Mouse (Mus musculus) frontal cortex, adult 2 months (tissue): ENCODE measurements around the gene Gm6583. TPM values are rescaled to one million over a fixed set of nuclear protein-coding genes. Genes with fewer than 3 reads are reported as not detected.
"Not testable (repeated sequence)": the region's sequence is repeated elsewhere in the genome, so short reads cannot be mapped to it uniquely, and the experiment has no call there.

Experiments used
- DNase-seq, 2 experiments: peaks; one replicate each; pipeline ENCODE4 v3.0.0; 2022; ENCODE audit warnings: low spot score in 1 of 2; ENCODE audit errors: extremely low spot score in 1 of 2
- polyA plus RNA-seq: library from polyadenylated mRNA; depleted of rRNA; stranded (reverse); fragments of >200 nt; gene quantifications from 2 replicates; pipeline ENCODE4 v1.2.3, GENCODE M21; 2012; rRNA removed

Gm6583 gene
- polyA plus RNA-seq, 1 experiment, result not detected

GRCm38 (mm10) chr5:112326446-112327009, 29.3 kb downstream of the Gm6583 start:
- DNase-seq, result no peak

DNA sequence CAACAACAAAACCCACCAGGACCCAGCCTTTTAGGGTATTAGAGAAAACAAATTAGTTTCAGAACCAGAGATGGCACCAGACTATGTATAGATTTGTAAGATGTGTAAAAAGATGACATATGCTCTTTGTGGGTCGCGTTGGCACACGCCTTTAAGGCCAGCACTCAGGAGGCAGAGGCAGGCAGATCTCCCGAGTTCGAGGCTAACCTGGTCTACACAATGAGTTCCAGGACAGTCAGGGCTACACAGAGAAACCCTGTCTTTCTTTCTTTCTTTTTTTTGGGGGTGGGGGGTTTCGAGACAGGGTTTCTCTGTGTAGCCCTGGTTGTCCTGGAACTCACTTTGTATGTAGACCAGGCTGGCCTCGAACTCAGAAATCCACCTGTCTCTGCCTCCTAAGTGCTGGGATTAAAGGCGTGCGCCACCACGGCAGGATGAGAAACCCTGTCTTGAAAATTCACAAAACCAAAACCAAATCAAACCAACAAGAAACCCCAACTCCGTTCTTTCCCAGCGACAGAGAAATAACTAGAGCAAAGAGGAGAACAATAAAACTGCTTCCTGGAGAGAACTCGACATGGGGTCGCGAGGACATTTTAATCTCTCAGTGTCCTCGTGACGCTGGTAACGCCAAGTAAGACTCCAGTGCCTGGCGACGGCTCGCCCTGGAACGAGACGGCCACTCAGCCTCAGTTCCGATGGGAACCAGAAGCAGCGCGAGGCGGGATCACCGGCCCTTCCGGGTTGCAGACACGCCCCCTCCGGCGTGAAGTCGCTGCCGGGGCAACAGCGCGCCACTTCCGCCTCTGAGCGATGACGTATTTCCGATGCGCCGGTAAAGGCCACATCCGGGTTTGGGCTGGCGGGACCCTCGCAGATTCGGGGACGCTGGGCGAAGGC, 30.0 kb downstream of the Gm6583 start, which contains the start of gene Tfip11:
Tfip11 (plus strand) TSS at position 813 of the 900 bp plus-strand sequence.
- DNase-seq, result peak; percentile 93 to 97

GRCm38 (mm10) chr5:112324637-112325545, 30.9 kb downstream of the Gm6583 start:
- DNase-seq, result no peak

DNA sequence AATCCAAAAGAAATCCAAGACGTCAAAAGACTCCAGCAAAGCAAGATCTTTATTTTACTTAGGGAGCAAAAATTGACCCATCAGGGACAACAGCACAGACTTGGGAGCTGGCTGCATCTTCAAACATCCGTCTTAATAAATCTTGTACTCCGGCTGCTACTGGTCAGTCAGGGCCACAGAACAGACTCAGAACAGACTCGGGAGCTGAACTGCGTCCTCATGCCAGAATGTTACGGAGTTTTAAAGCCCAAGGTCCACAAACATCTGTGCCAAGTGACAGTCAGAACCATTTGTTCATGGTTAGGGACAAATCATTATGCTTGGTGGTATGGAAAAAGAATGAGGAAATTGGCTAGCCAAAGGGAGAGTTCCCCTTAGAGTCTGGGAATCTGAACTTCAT, 32.6 kb downstream of the Gm6583 start:
- DNase-seq, result no peak

GRCm38 (mm10) chr5:112321376-112321775, 34.5 kb downstream of the Gm6583 start:
- DNase-seq, result no peak

DNA sequence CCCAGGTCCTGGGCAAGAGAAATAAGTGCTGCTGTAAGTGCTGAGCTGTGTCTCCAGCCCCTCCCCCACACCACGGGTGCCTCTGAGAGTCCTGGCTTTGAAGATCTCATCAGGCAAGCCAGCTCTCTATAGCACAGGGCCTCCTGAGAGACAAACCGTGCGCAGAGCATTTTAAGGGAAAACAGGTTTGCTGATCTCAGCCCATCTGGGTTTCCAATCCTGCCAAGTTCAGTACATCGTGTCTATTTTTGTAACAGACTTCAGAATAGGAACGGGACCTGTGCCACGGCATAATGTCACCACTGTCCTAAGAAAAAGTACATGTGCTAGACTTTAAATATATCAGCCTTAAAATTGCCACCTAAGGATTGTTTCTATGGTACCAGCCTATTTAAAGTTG, 34.9 kb downstream of the Gm6583 start:
- DNase-seq, result peak; percentile 87 to 93

DNA sequence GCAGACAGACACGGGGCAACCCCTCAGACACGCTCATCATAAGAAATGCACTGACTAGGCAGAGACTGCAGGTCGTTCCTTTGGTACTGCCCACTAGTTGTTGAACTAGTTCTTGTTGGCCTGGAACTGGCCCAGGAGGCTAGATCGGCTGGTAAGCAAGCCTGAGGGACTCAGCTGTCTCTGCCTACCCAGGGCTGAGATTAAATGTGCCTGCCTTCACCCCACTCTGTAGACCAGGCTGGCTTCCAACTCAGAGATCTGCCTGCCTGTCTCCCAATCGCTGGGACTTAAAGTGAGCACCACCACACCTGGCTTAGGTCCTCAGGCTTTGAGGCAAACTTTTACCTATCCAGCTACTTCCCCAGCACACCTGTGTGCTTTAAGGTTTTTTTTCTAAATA, 35.5 kb downstream of the Gm6583 start:
- DNase-seq, result no peak

- not testable (repeated sequence) for DNase-seq
Measured at GRCm38 (mm10) chr5:112319343-112319742, 36.5 kb downstream of the Gm6583 start.

GRCm38 (mm10) chr5:112317328-112317727, 38.5 kb downstream of the Gm6583 start:
- DNase-seq, result no peak

- DNase-seq, result no peak
Measured at GRCm38 (mm10) chr5:112316468-112316867, 39.4 kb downstream of the Gm6583 start.

- no peak for DNase-seq
Measured at GRCm38 (mm10) chr5:112313222-112313885, 42.5 kb downstream of the Gm6583 start.

DNA sequence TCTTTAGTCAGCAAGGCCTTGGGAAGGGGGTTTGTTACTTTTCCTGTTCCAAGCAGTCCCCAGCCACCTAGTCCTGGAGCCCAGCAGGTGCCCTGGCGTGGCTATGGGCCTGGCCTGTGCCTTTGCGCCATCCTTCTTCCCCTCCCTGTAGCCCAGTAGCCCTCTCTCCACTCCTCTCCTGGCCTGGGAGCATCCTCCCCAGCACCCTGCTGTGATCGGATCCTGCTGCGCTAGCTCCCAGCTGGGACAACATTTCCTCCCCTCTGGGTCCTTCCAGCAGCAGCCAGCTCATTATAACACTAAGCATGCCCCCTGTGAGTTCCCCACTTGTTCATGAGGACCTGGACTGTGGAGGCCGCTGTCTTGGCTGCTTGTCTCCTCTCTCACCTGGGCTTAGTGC, 50.0 kb downstream of the Gm6583 start:
- DNase-seq, result no peak

Other genes starting within 250 kb of the Gm6583 start
- 1.4 and 1.9 TPM in 2 replicates for gene Cryba4, start 103.5 kb downstream of the Gm6583 start, polyA plus RNA-seq
- 6.6 and 7.2 TPM in 2 replicates for gene Crybb1, start 100.2 kb downstream of the Gm6583 start, polyA plus RNA-seq
- gene Tpst2, start 79.3 kb downstream of the Gm6583 start, polyA plus RNA-seq, result 36.6 and 40.7 TPM in 2 replicates
- 36.6 and 40.0 TPM in 2 replicates for gene Tfip11, start 29.7 kb downstream of the Gm6583 start, polyA plus RNA-seq
- gene Srrd, start 13.0 kb downstream of the Gm6583 start, polyA plus RNA-seq, result 55.5 and 58.8 TPM in 2 replicates
- gene Hps4, start 12.9 kb downstream of the Gm6583 start, polyA plus RNA-seq, result 41.4 and 42.5 TPM in 2 replicates
- gene Asphd2, start 38.8 kb upstream of the Gm6583 start, polyA plus RNA-seq, result 146 and 153 TPM in 2 replicates
- not detected in 2 replicates for gene Gm6588, start 93.4 kb upstream of the Gm6583 start, polyA plus RNA-seq
- gene Sez6l, start 221.2 kb upstream of the Gm6583 start, polyA plus RNA-seq, result 82.2 and 82.5 TPM in 2 replicates